29 mouse cellular contexts compared by ENCODE assay signal in the genomic region with DNA sequence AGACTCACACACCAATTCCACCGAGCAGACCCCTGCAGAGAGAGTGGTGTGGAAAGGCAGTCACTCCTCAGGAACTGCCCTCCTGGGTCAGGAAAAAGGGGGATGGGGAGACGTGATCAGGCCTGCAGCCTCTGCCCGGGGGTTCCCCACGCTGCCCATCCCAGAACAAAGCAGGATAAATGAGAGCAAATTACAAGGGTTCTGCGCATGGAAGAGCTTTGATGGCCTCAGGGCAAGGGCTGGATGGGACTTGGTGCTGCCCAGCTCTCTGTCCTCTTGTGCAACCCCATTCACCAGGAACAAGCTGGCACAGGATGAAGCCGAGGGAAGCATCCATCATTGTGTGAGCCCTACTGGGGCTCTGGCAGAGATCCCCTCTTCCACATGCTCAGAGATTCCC. TPM values are rescaled to one million over a fixed set of nuclear protein-coding genes. Genes with fewer than 3 reads are reported as not detected.
DNase-seq lines count a peak whose midpoint lies in the region; ATAC-seq and TF ChIP-seq lines count a peak whose summit lies in the region.
"Had no signal": no experiment of that assay in that cellular context is flagged by ENCODE, and none has a peak within 500 bp of the region (broad histone marks: within the 10 kb centered on the region; RNA-seq: fewer than 3 reads in every experiment).

No protein-coding gene starts in this region.

- no peak for TF ChIP-seq CTCF in hindbrain, postnatal 0 days (IDR thresholded peaks at IDR 0.05; ENCODE audit: low read depth)
- no peak for TF ChIP-seq CTCF in midbrain, postnatal 0 days (IDR thresholded peaks at IDR 0.05)

- H3K27me3 ChIP-seq in hindbrain, postnatal 0 days (ENCODE audit: insufficient read depth, low read length): no peaks in the 10 kb centered on the region
- H3K27me3 ChIP-seq in hindbrain, embryonic 16.5 days (replicated peaks; ENCODE audit: control insufficient read depth, insufficient read depth, low read length): no peaks in the 10 kb centered on the region
- no peaks in the 10 kb centered on the region for H3K27me3 ChIP-seq in midbrain, postnatal 0 days (ENCODE audit: insufficient read depth, low read length)
- no peaks in the 10 kb centered on the region for H3K27me3 ChIP-seq in midbrain, embryonic 10.5 days (ENCODE audit: low read depth, poor library complexity, severe bottlenecking)
- H3K27me3 ChIP-seq: embryonic facial prominence, embryonic 13.5 days had no signal

- no peak overlapping the region for H3K4me2 ChIP-seq in hindbrain, postnatal 0 days (ENCODE audit: low read depth, low read length)
- H3K4me2 ChIP-seq in hindbrain, embryonic 16.5 days (ENCODE audit: low read length): no peak overlapping the region
- H3K4me2 ChIP-seq in midbrain, postnatal 0 days (ENCODE audit: low read depth, low read length, poor library complexity, severe bottlenecking): no peak overlapping the region
- H3K4me2 ChIP-seq: embryonic facial prominence, embryonic 13.5 days; forebrain, embryonic 13.5 days; heart, embryonic 11.5 days; heart, embryonic 15.5 days; hindbrain, embryonic 13.5 days had no signal

- no peak overlapping the region for H3K27ac ChIP-seq in hindbrain, postnatal 0 days
- no peak overlapping the region for H3K27ac ChIP-seq in hindbrain, embryonic 16.5 days (ENCODE audit: low read depth, low read length)
- no peak overlapping the region for H3K27ac ChIP-seq in midbrain, postnatal 0 days (ENCODE audit: low read depth, low read length)
- no peak overlapping the region for H3K27ac ChIP-seq in midbrain, embryonic 10.5 days (replicated peaks)
- H3K27ac ChIP-seq: embryonic facial prominence, embryonic 13.5 days; forebrain, embryonic 13.5 days; gastrocnemius, adult 2 months; heart, embryonic 15.5 days; hindbrain, embryonic 10.5 days; hindbrain, embryonic 13.5 days had no signal

- WGBS in hindbrain, postnatal 0 days: 33% methylated on average over 6 of the region's 6 CpGs
- WGBS in hindbrain, embryonic 16.5 days: 37% methylated on average over 6 of the region's 6 CpGs
- WGBS in midbrain, postnatal 0 days: 47% methylated on average over 6 of the region's 6 CpGs
- WGBS in midbrain, embryonic 10.5 days: 59% methylated on average over 6 of the region's 6 CpGs

- H3K36me3 ChIP-seq in hindbrain, postnatal 0 days (ENCODE audit: insufficient read depth, low read length): no peaks in the 10 kb centered on the region
- H3K36me3 ChIP-seq in hindbrain, embryonic 16.5 days (ENCODE audit: control insufficient read depth, insufficient read depth, low read length): no peaks in the 10 kb centered on the region
- H3K36me3 ChIP-seq in midbrain, postnatal 0 days (ENCODE audit: insufficient read depth, low read length): no peaks in the 10 kb centered on the region
- H3K36me3 ChIP-seq in midbrain, embryonic 10.5 days: no peaks in the 10 kb centered on the region
- H3K36me3 ChIP-seq: embryonic facial prominence, embryonic 13.5 days; heart, embryonic 15.5 days; hindbrain, embryonic 10.5 days; hindbrain, embryonic 13.5 days had no signal

- no peak overlapping the region for H3K4me3 ChIP-seq in hindbrain, postnatal 0 days (ENCODE audit: low read length)
- H3K4me3 ChIP-seq in hindbrain, embryonic 16.5 days (ENCODE audit: low read length): no peak overlapping the region
- no peak overlapping the region for H3K4me3 ChIP-seq in midbrain, postnatal 0 days (ENCODE audit: low read depth, low read length)
- no peak overlapping the region for H3K4me3 ChIP-seq in midbrain, embryonic 10.5 days
- H3K4me3 ChIP-seq: embryonic facial prominence, embryonic 13.5 days; erythroblast, embryonic 14.5 days; forebrain, embryonic 13.5 days; gastrocnemius, adult 2 months; heart, embryonic 15.5 days; hindbrain, embryonic 10.5 days; hindbrain, embryonic 13.5 days had no signal

- no peaks in the 10 kb centered on the region for H3K4me1 ChIP-seq in hindbrain, postnatal 0 days (ENCODE audit: insufficient read depth, low read length)
- H3K4me1 ChIP-seq in hindbrain, embryonic 16.5 days (ENCODE audit: control insufficient read depth, insufficient read depth, low read depth, low read length): no peaks in the 10 kb centered on the region
- no peaks in the 10 kb centered on the region; the same call in 1 of the 2 replicates for H3K4me1 ChIP-seq in midbrain, postnatal 0 days (ENCODE audit: insufficient read depth, low read length)
- H3K4me1 ChIP-seq in midbrain, embryonic 10.5 days: peaks cover 8% of the 10 kb centered on the region
- H3K4me1 ChIP-seq: embryonic facial prominence, embryonic 13.5 days; forebrain, embryonic 13.5 days had no signal

- peak; percentile 21 for DNase-seq in hindbrain, postnatal 0 days (ENCODE audit: low spot score)
- peak; percentile 32 for DNase-seq in midbrain, postnatal 0 days (ENCODE audit: low spot score)
- DNase-seq in midbrain, embryonic 10.5 days (ENCODE audit: low spot score): no peak
- peak; percentile 40 for DNase-seq in adipocyte (ENCODE audit: low spot score)
- DNase-seq in urinary bladder, adult 18-20 months (ENCODE audit: low spot score in 2 of 2): no peak
- DNase-seq: adrenal gland, adult 8-10 months; adrenal gland, postnatal 36 days; cerebellum, adult 11 months; cerebellum, adult 2 months; cerebellum, adult 9-11 months; cerebellum, postnatal 25 days; forebrain, postnatal 0 days; gastrocnemius, adult 2 months; gastrocnemius, postnatal 14 days; heart, adult 11 months; heart, postnatal 10 days; heart, postnatal 36 days had no signal

- no peaks in the 10 kb centered on the region for H3K9me3 ChIP-seq in hindbrain, postnatal 0 days (ENCODE audit: low read length)
- no peaks in the 10 kb centered on the region for H3K9me3 ChIP-seq in hindbrain, embryonic 16.5 days (ENCODE audit: control insufficient read depth, low read length)
- no peaks in the 10 kb centered on the region for H3K9me3 ChIP-seq in midbrain, postnatal 0 days (ENCODE audit: low read length)
- no peaks in the 10 kb centered on the region for H3K9me3 ChIP-seq in midbrain, embryonic 10.5 days (replicated peaks)
- H3K9me3 ChIP-seq: embryonic facial prominence, embryonic 13.5 days; forebrain, embryonic 13.5 days; heart, embryonic 15.5 days; hindbrain, embryonic 10.5 days; hindbrain, embryonic 13.5 days had no signal

- no peak overlapping the region for H3K9ac ChIP-seq in hindbrain, postnatal 0 days (replicated peaks; ENCODE audit: low read length)
- no peak overlapping the region for H3K9ac ChIP-seq in hindbrain, embryonic 16.5 days (ENCODE audit: low read depth, low read length)
- no peak overlapping the region for H3K9ac ChIP-seq in midbrain, postnatal 0 days (replicated peaks; ENCODE audit: low read length, poor library complexity, severe bottlenecking)
- H3K9ac ChIP-seq: embryonic facial prominence, embryonic 13.5 days; forebrain, embryonic 13.5 days; forebrain, postnatal 0 days; heart, embryonic 15.5 days; hindbrain, embryonic 13.5 days had no signal

- ATAC-seq in hindbrain, postnatal 0 days: 0 out of 2 replicates have a peak, but pooled peaks have one; percentile 47
- ATAC-seq in hindbrain, embryonic 16.5 days: no peak
- no peak for ATAC-seq in midbrain, postnatal 0 days (ENCODE audit: low FRiP score)
- ATAC-seq: CD4-positive, CD25-positive, alpha-beta regulatory T cell, adult 4 months; forebrain, embryonic 13.5 days; forebrain, postnatal 0 days; intestine, postnatal 0 days had no signal

RNA-seq across cellular contexts. Expression of gene Fat2, which starts 35.6 kb away (rescaled TPM):
- 17.6 and 21.0 TPM in 2 replicates for total RNA-seq in hindbrain, postnatal 0 days (2014; rRNA removed)
- 0.78 and 0.88 TPM in 2 replicates for polyA plus RNA-seq in hindbrain, postnatal 0 days (2015; fragmentation: Nextera tagmentation; extraction: Ambion mirVana)
- 0.36 and 0.45 TPM in 2 replicates for polyA plus RNA-seq in hindbrain, embryonic 16.5 days (2015; fragmentation: Nextera tagmentation; extraction: Ambion mirVana)
- 1.1 and 4.2 TPM in 2 replicates for total RNA-seq in midbrain, postnatal 0 days (2014; rRNA removed)
- polyA plus RNA-seq in midbrain, postnatal 0 days (2015; fragmentation: Nextera tagmentation; extraction: Ambion mirVana): 0.04 TPM in 2 replicates
- polyA plus RNA-seq in midbrain, embryonic 10.5 days (2016; fragmentation: Nextera tagmentation; extraction: Ambion mirVana): 0.02 and 0.04 TPM in 2 replicates
- total RNA-seq: common myeloid progenitor, adult 5-6 weeks had no signal
- polyA plus RNA-seq: CD4-positive, CD25-positive, alpha-beta regulatory T cell, adult 4 months; erythroblast, embryonic 14.5 days; forebrain, embryonic 13.5 days; heart, embryonic 11.5 days; intestine, postnatal 0 days had no signal

RNA-seq across cellular contexts. Expression of gene Sparc, which starts 51.0 kb away (rescaled TPM):
- total RNA-seq in hindbrain, postnatal 0 days (2014; rRNA removed): 303 and 356 TPM in 2 replicates
- polyA plus RNA-seq in hindbrain, postnatal 0 days (2015; fragmentation: Nextera tagmentation; extraction: Ambion mirVana): 794 and 832 TPM in 2 replicates
- 616 and 724 TPM in 2 replicates for polyA plus RNA-seq in hindbrain, embryonic 16.5 days (2015; fragmentation: Nextera tagmentation; extraction: Ambion mirVana)
- 261 and 313 TPM in 2 replicates for total RNA-seq in midbrain, postnatal 0 days (2014; rRNA removed)
- 570 and 625 TPM in 2 replicates for polyA plus RNA-seq in midbrain, postnatal 0 days (2015; fragmentation: Nextera tagmentation; extraction: Ambion mirVana)
- polyA plus RNA-seq in midbrain, embryonic 10.5 days (2016; fragmentation: Nextera tagmentation; extraction: Ambion mirVana): 333 and 416 TPM in 2 replicates
- total RNA-seq: common myeloid progenitor, adult 5-6 weeks; MEL had no signal

Comparison
In these comparisons a context has a peak if more than half of its experiments do, and no peak if none do; other contexts are left out.
1. DNase-seq: peak in hindbrain, postnatal 0 days (single experiment), midbrain, postnatal 0 days (single experiment) and adipocyte (single experiment); none in midbrain, embryonic 10.5 days (single experiment) and urinary bladder, adult 18-20 months (0 of 2).